Mouse (Mus musculus) kidney, postnatal 14 days (tissue): ENCODE results near the gene Dydc1.
"Not testable (repeated sequence)": the region's sequence is repeated elsewhere in the genome, so short reads cannot be mapped to it uniquely, and the experiment has no call there.

ENCODE experiments used
- DNase-seq: peaks from one replicate; pipeline ENCODE4 v3.0.0; 2022; ENCODE audit warnings: mixed read lengths

The Dydc1 gene

DNA sequence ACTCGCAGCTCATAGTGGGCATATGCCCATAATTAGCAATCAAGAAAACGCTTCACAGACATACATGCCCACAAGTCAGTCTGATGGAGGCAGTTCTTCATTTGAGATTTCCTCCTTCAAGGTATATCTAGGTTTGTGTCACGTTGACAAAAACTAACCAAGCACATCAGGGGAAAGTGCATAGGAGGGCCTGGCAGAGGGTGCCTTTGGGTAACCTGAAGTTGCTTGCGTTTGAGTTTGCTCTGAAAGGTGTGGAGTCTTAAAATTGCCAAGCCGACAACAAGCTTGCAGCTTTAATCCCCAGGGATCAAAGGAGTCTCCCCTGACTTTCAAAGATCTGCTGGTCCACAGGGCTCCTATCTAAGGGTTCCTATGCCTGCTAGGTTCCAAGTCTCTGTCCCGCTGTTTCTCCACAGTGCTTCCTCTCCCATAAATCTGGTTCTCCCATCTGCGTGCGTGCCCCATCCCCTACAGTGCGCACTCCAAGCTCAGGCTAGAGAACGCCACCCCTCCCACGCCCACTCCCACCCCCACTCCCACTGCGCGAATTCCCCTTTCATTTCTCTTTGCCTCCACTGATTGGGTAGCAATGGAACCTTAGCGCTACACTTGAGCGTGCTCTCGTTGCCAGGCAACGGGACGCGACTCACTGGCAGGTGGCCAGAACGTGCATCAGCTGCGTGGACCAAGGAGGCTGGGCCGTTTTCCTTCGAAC lies at the start of gene Dydc1:
Dydc1 (plus strand) TSS at position 683 of the 715 bp plus-strand sequence.
- DNase-seq = peak; percentile 71

DNA sequence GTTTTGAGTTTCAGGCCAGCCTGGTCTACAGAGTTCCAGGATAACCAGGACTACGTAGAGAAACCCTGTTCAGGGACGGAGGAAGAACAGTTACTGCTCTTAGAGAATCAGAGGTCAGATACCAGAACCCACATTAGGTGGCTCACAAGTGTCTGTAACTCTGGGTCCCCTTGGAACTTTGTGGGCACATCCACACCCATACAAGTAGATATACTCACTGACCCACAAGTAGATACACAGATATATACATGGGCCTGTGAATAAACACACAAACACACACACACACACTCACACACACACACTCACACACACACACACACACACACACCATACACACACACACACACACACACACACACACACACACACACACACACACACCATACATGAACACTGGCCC lies 47.6 kb upstream of the Dydc1 start:
- no peak for DNase-seq

DNA sequence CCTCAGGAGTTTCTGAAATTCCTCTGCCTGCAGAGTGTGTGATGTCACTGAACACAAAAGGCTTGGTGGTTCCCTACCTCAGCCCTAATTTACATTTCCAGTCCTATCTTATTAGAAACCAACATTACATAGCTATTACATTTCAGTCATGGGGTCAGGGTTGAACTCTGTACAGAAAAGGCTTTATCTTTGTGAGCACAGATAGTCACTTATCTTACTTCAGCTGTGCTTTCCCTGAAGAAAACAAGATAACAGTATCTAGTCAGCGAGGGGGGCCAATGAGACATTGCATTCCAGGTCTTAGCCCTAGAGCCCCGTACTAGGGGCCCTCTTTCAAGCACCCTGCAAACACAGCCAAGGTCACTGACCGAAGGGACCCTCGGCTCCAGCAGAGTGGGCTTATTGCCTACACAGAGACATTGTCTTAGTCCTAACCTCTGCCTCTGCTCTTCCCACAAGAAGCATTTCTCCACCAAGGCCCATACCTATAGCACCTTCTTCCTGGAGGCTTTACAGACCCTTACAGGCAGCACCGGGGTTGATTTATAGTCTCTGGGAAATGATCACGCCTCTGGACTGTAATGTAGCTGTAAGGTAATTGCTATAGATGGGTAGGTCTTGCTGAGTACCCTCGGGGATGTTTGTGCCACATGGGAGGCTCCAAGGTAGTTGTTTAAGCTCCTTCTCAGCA lies 47.0 kb upstream of the Dydc1 start:
- DNase-seq = no peak

DNA sequence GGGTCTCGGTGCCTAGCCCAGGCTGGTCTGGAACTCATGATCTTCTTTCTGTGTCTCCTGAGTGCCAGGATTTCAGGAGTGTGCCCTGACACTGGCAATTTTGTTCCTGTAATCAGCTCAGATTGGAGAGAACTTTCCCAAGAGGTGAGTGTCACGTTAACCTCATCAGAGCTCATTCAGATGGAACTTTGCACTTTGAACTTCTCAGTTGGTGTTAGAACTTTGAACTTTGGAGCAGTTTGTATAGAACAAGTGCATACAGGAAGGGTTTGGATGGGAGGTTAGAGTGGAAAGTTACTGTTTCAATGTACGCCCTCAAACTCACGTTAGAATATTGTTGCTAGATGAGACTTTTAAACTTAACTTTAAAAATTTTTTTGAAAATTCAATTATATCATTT lies 43.4 kb upstream of the Dydc1 start:
- peak; percentile 39 for DNase-seq

DNA sequence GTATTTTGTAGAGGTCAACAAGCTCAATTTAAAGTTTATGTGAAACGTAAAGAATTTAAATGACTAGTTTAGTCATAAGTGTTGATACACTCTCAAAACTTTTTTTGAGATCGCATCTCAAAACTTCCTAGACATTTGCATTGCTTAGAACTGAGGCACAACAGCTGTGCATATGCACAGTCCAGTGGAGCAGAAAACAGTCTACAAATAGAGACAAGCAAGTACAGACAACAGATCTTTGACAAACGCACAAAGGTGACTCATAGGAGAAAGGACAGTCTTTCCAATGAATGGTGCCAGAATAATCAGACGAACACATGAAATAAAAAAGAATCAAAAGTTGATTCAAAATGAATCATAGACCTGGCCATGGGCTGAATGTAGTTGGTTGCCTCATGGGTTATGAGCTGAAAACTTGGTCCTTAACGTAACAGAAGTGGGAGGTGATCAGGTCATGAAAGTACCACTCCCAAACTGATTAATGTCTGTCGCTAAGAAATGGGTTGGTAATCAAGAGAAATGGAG lies 41.7 kb upstream of the Dydc1 start:
- no peak for DNase-seq

DNA sequence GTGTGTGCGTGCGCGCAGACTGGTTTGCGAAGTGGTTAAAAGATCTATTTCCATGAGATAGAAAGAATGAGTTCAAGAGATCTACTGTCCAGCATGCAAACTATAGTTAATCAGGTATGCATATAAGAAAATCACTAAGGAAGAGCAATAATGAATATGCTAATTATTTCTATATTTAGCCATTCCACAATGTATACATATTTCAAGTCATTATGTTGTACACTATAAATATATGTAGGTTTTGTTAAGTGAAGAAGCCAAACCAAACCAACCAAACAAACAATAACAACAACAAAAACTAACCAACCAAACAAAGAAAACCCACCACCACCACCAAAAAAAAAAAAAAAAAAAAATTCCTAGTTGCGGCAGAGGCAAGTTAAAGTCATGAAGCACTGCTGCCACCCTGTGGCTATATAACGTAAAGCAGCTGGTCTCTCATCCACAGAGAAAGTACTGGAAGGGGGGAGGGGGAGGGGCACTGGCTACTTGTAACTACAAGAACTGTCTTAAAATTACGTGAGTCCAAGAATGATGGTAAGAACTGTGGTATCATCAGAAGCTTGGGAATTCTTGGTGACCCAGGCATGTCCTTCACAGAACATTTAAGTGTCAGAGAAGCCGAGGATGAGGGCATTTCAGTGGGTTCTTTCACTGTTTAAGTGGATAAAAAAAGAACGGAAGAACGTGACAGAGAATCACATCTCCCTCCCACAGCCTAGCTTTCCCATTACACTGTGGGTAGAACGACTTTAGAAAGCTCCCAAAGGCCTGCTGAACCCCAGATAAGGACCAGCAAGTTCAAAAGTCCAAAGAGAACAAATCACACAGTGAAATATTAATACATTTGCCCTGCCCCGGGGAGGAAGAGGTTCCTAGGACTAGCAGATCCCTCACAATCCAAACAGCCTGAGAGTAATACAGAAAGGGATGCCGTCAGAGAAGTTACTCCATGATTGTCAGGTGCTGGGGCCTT lies 39.3 kb upstream of the Dydc1 start:
- peak; percentile 91 for DNase-seq

DNA sequence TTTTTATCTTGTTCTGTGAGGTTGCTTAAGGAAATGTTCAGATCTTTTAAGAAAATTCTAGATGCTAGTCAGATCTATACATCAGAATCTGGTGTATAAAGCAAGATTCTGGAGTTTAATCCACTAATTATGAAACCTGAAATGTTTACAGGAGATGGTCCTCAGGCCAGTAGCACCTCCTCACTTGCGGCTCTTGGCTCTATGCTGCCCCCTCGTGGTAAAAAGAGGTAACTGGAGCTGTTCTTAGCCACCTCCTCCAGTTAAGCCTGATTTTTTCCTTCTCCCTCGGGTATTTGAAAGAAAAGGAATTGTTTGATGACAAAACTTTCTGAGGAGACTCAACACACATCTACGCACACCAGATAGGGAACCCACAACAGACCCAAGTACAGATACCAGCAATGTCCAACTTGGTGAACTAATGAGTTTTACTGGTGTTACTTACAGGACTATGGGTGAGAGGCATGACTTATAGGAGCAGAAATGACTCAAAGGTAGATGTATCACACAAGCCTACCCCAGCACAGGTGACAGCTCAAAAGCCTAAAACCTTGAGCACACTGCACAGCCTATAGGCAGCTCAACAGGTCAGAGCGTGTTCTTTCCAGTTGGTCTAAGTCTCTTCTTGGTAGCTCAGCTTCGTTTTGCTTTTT lies 37.4 kb upstream of the Dydc1 start:
- DNase-seq = peak; percentile 72

DNA sequence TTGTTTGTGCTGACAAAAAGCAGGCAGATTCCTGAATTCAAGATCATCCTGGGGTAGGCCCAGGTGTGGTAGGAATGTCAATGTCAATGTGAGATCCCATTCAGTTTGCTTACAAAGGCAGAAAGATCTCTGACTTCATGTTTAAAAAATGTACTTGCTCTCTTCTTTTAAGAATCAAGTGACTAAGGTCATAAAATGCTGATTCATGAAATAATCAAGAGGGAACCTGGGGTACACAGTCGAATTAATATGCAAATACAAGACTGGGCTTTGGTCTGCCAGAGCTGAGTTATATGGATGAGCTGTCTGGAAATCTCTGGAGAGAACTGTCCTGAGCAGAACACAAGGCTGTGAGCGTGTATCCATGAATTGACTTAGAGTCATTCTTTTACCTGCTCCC lies 25.3 kb upstream of the Dydc1 start:
- no peak for DNase-seq

DNA sequence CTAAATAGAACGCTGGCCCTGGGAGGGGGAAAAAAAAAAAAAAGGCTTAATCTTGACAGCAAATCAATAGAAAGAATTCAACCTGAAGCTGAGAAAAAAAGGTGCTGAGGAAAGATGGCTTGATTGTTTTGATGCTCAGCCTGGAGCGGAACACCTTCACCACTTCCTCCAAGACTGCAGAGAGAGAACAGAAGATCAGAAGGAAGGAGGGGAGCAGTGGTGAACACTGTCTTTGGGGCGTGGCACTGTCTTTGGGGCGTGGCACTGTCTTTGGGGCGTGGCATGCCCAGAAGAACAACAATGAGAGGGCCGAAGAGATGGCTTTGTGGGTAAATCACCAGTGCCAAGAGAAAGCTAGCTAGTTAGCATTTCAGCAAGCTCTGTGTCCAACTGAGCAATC lies 22.2 kb upstream of the Dydc1 start:
- no peak for DNase-seq

DNA sequence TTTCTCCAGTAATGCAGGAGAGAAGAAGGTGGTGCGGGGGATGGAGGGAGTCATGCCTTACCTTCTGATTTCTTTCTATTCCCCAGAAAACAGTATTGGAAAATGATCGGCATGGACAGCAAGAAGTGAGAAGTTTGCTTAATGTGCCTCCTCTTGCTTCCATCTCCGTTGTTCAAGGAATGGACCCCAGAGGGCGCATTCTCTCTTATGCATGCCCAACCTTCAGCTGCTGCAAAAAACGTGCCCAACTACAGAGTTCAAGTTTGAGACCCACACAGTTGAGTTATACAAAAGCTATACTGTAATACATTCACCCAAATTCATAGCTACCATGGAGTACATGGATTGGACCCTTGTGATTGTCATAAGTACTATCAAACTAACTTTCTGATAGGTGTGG lies 20.2 kb upstream of the Dydc1 start:
- DNase-seq = no peak

DNA sequence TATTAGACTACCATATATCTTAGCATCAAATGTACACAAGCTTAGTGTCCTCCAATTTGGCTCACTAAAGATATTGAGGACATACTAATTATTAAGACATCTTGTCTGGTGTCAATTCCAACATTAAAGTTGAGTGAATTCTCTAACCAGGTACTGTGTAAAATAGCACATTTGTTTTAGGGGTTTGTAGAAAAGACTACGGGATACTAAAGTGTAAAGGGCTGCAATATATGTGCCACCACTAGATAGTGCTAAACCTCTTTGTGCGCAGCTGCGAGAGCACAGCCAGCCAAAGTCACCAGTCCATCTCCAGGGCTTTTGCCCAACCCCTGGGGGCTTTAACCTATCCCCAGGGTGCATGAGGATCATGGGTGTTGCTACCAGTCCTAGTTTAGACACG lies 19.5 kb upstream of the Dydc1 start:
- not testable (repeated sequence) for DNase-seq

DNA sequence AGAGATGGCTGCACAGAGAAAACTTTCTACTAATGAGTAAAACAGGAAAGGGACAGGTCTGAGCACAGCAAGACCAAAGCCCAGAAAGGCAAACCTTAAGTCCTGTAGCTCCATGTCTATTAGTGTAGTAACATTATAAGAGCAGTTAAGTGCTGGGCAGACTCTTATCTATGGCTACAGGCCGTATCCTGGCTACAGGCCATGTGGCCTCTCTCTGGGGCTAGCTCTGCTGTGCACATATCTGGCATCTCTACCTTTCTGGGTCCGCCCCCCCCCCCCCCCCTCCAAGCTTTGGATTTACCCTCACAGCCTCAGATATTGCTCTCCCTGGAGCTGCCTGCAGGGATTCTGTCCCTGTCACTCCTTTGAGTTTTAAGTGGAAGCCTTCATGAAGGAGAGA lies 7.5 kb upstream of the Dydc1 start:
- DNase-seq = no peak

DNA sequence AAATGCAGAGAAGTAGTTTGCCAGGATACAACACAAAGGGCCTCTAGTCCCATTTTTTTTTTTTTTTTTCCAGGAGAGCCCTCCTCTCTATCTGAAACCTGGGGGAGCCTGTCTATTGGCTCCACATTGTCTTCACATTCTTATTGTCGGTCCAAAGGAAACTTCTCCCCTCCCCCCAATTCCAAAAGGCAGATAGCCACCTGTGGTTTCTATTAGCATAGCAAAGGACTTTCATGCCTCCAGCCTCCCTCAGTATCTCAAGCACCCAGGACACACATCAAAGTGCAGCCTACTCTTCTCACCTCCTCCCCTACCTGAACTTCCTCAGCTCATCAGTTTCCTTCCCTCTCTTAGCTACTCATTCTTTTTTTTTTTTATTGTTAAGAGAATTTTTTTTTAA lies 6.3 kb upstream of the Dydc1 start:
- DNase-seq = no peak

DNA sequence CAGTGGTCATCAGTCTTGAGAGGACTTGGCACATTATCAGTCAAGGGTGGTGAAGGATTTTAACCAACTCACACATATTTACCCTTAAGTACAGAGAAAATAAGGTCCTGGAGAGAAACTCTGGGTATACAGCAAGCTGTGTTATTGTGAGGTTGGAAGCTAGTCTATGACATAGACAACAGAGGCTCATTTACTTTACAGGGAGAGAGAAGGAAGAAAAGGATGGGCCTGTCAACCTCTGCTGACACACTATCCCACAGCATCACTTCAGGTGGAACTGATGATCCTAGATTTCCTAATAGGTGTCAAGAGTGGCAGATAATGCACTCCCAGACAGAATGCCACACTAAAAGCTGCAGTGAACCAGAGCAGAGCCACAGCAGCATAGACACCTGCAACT lies 3.6 kb upstream of the Dydc1 start, which contains the start of gene Dydc2:
Dydc2 (minus strand) TSS at position 101 of the 400 bp plus-strand sequence.
- DNase-seq = no peak

DNA sequence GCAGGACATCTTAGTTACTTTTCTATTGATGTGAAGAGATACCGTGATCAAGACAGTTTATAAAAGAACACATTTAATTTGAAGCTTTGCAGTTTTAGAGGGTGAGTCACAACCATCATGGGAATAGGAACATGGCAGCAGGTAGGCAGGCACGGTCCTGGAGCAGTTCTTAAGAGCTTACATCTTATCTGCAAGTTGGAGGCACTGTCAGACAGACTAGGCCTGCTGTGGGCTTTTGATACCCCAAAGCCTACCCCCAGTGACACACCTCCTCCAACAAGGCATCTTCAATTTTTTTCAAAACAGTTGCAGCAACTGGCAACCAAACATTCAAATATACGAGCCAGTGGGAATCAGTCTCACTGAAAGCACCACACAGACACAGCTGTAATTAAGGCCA lies 2.4 kb upstream of the Dydc1 start:
- DNase-seq = no peak

DNA sequence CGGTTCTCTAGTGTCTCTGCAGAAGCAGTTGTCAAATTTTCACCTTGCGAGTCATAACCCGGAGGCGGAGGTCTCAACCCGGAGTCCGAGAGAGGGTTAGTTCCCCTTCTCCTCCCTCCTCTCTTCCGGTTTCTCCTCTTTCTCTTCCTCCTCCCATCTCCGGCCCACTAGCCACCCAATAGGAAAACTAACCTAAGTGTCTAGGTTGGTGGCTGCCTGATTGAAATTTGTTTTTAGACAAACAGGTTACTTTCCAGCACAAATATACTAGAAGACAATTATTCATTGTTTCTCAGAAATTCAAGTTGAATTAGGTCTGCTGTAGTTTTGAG lies 199 bp downstream of the Dydc1 start:
- no peak for DNase-seq

DNA sequence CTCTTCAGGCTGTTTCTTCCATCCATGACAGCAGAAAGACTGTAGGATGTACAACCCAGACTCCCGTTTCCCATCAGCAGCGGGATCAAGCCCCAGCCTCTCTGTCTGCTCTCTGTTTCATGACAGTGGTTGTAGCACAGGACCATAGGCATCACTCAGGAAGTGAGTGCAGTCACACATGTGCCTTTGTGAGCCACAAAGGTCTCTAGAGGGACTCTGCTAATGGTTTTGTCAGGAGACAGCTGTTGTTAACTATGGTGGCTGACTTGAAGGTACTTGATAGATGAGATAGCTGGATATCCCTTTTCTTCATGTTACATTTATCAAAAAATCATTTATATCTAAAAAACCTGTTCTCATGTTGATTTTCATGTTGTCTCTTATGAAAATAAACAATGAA lies 9.7 kb downstream of the Dydc1 start:
- no peak for DNase-seq

DNA sequence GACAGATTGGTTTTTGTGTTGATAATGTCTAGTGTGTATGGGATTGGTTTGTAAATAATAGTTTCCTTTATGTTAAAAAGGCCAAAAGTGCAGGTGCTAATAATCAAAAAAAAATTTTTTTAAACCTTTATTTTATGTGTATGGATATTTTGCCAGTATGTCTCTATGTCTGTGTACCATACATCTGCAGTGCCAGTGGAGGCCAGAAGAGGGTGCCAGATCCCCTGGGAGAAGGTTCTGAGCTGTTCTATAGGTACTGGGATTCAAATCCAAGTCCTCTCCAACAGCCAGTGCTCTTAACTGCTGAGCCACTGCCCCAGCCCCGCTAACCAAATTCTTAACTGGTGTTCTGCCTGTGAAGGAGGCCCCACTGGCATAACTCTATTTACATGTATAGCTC lies 14.8 kb downstream of the Dydc1 start:
- DNase-seq = no peak

DNA sequence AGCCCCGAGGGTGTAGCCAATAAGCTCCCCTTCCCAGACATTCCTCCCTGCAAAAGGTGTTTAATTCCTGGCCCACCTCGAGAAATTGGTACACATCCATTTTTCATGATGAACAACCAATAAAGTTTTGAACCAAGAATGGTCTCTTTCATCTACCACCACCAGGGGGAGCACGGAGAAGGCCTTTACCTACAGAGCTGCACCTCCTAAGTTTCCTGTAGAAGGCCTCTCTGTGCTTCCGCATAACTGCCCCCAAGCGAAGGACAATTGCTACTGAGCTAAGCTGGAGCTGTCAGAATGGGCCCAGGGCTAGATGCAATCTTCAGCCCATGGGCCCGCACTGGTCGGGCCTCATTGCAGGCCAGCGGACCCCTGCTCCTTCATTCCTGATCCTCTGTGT lies 18.1 kb downstream of the Dydc1 start:
- peak; percentile 12 for DNase-seq

DNA sequence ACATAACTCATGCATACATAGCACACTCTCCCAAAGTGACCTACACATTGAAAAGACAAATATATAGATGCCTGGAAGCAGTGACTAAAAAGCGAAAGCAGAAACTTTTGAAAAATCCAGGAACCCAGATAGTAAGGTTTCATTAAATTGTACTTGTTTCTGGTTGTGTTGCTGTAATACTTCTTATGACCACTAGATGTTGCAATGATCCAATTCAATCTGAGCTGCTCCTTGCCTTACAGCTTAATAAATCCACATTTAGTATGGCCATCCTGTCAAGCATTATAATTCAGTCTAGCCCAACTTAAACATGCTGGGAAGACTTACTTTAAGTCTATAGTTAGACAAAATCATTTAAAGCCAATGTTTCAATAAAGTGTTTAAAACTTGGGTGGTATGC lies 21.4 kb downstream of the Dydc1 start:
- DNase-seq = no peak

DNA sequence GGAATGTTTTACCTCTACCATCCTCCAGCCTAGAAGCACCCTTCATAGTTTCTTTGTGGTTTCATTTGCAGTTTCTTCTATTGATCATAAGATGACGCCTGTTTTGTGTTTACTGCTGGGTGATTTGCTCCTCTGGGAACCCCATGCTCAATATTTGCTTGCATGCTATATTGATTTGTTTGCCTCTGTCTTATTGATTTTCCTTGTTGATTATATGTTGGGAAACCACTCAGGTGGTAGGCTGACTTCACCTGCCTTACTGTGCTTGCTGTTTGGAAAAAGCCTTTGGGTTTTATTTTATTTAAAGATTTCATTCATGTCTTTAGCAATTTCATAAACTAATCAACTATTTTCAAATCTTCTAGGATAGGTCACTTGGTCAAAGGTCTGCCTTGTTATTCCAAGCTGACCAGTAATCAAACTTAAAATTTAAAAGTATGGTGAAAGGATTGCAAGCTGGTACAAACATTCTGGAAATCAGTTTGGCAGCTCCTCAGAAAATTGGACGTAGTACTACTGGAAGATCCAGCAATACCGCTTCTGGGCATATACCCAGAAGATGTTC lies 23.7 kb downstream of the Dydc1 start:
- DNase-seq = no peak

DNA sequence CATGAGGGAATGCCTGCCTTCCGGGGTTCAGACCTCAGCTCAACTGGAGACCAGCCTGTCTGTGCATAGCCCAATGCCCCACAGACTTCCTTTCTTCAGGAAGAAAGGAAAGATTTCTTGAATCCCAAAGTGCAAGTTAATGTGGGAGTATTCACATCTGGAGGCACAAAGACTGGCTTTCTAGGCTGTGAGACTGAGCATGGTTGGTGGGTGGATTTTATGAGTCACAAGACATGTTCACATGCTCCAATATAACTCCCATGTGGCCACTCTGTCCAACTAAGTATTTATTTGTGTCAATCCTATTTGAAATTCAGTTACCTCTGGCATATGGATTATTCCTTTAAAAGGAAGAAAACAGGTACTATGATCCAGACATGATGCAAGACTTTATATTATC lies 26.0 kb downstream of the Dydc1 start:
- no peak for DNase-seq

DNA sequence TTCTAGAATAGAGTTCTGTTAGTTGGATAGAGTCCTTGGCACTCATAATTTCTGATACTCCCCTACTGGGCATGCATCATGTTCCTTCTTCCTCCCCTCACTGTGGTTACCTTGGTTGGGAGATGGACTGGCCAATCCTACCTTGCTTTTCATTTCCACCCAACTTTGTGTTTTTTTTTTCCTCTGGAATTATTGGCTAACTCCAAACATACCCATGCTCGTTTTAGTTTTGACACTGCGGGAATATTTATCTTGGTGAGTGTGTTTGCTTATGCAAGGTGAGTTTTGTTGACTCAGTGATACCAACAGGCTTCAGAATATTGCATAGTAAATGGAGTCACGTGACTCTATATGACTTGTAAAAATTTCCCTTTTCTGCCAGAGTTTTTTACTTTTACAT lies 28.0 kb downstream of the Dydc1 start:
- no peak for DNase-seq
